Mouse (Mus musculus): ENCODE results near the gene Aff3. TPM values are rescaled to one million over a fixed set of nuclear protein-coding genes. Genes with fewer than 3 reads are reported as not detected.

Gene Aff3
- polyA plus RNA-seq (2015; fragmentation: Nextera tagmentation; extraction: Ambion mirVana) = 1.9 and 2.1 TPM in 2 replicates

DNA sequence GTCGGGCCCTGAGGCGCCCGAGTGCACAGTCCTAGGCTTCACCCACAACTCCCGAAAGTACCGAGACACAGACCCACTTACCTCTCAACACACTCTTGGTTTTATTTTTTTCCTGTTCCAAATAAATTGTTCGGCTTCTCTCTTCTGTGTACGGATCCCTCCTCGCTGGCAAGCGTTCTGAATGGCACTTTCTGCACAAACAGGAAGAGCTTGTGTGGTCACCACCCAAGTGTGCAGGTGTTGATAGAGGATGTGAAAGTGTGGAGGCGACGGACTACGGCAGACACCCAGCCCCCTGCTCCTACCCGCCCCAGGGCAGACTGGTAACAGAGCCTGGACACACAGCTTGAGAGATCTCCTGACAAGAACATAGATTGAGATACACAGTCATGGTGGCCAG is at the start of gene Aff3:
TSS of gene Aff3 (minus strand) at position 179 of the 400 bp plus-strand sequence.
- TF ChIP-seq EP300 (optimal IDR thresholded peaks at IDR 0.05) (no peak), CTCF (IDR thresholded peaks at IDR 0.05; ENCODE audit: low read depth) (no peak)
- DNase-seq (ENCODE audit: low spot score) (no peak), ATAC-seq (ENCODE audit: low FRiP score, low TSS enrichment) (no peak)
- no peak within 1 kb of the TSS for H3K4me2 ChIP-seq (replicated peaks; ENCODE audit: low read depth)
- no peak within 1 kb of the TSS for H3K4me3 ChIP-seq (ENCODE audit: low read depth, low read length)
- H3K27ac ChIP-seq (replicated peaks) = no peak within 1 kb of the TSS
- H3K4me1 ChIP-seq (replicated peaks; ENCODE audit: control insufficient read depth, insufficient read depth) = no peaks in the 10 kb centered on the region
- no peaks in the 10 kb centered on the region for H3K36me3 ChIP-seq (ENCODE audit: control insufficient read depth, insufficient read depth, low read length)
- 83% methylated on average over 13 of the region's 13 CpGs for WGBS
- no peak within 1 kb of the TSS for H3K9ac ChIP-seq (ENCODE audit: low read length)
- H3K27me3 ChIP-seq (ENCODE audit: control insufficient read depth, insufficient read depth, low read length) = no peaks in the 10 kb centered on the region
- H3K9me3 ChIP-seq (ENCODE audit: control insufficient read depth, low read length) = no peaks in the 10 kb centered on the region

DNA sequence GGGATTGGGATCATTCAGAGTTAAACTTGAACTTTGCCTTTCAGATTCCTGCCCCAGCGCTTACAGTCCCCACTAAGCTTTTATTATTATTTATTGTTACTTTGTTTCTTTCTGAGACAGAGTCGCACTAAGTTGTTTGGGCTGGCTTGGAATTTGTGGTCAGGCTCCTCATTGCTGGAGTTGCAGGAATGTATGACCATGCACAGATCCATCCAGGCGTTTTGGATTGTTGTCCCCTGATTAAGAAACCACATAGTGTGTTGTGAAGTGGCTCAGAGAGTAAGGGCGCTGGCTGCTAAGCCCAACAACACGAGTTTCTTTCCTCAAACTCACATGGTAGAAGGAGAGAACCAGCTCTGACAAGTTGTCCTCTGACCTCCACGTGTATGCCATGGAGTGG is 35.9 kb upstream of the Aff3 start:
- DNase-seq (ENCODE audit: low spot score) = no peak

DNA sequence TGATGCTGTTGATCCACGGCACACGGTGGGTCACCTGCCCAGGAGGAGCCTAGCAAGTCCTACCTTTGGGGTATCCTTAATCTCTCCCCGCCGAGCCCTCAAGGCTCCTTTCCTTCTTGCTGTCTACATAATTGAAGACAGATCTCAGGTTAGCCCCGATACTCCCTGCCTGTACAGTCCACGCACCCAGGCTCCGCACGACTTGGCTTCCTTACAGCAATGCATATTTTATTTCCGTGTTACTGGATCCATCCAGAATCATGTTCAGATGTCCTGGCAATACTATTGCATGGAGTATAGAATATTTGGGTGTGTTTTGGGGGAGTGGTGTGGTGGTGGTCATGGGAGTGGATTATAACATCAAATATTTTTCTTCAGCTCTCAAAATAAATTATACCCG is 34.5 kb upstream of the Aff3 start:
- H3K27me3 ChIP-seq (ENCODE audit: control insufficient read depth, insufficient read depth, low read length) = 0 out of 2 replicates have a peak, but pooled peaks cover 2% of the 10 kb centered on the region
- H3K4me1 ChIP-seq (replicated peaks; ENCODE audit: control insufficient read depth, insufficient read depth) = no peaks in the 10 kb centered on the region
- no peaks in the 10 kb centered on the region for H3K9me3 ChIP-seq (ENCODE audit: control insufficient read depth, low read length)
- H3K27ac ChIP-seq (replicated peaks) = no peak overlapping the region
- H3K9ac ChIP-seq (ENCODE audit: low read length) = no peak overlapping the region
- 82% methylated on average over 10 of the region's 10 CpGs for WGBS
- DNase-seq (ENCODE audit: low spot score) (no peak), ATAC-seq (ENCODE audit: low FRiP score, low TSS enrichment) (no peak)
- no peak overlapping the region for H3K4me3 ChIP-seq (ENCODE audit: low read depth, low read length)
- no peak overlapping the region for H3K4me2 ChIP-seq (replicated peaks; ENCODE audit: low read depth)
- TF ChIP-seq CTCF (IDR thresholded peaks at IDR 0.05; ENCODE audit: low read depth) (no peak), EP300 (optimal IDR thresholded peaks at IDR 0.05) (no peak)
- H3K36me3 ChIP-seq (ENCODE audit: control insufficient read depth, insufficient read depth, low read length) = no peaks in the 10 kb centered on the region

More for the DNA sequence above, 35.9 kb upstream of the Aff3 start:
- H3K4me2 ChIP-seq (replicated peaks; ENCODE audit: low read depth) = no peak overlapping the region
- H3K4me1 ChIP-seq (replicated peaks; ENCODE audit: control insufficient read depth, insufficient read depth) = no peaks in the 10 kb centered on the region
- H3K9ac ChIP-seq (ENCODE audit: low read length) = no peak overlapping the region
- TF ChIP-seq CTCF (IDR thresholded peaks at IDR 0.05; ENCODE audit: low read depth) = no peak
- no peak overlapping the region for H3K27ac ChIP-seq (replicated peaks)
- ATAC-seq (ENCODE audit: low FRiP score, low TSS enrichment) = no peak
- no peak overlapping the region for H3K4me3 ChIP-seq (ENCODE audit: low read depth, low read length)
- 0 out of 2 replicates have a peak, but pooled peaks cover 2% of the 10 kb centered on the region for H3K27me3 ChIP-seq (ENCODE audit: control insufficient read depth, insufficient read depth, low read length)
- H3K36me3 ChIP-seq (ENCODE audit: control insufficient read depth, insufficient read depth, low read length) = no peaks in the 10 kb centered on the region
- no peaks in the 10 kb centered on the region for H3K9me3 ChIP-seq (ENCODE audit: control insufficient read depth, low read length)
- 61% methylated on average over 6 of the region's 6 CpGs for WGBS

DNA sequence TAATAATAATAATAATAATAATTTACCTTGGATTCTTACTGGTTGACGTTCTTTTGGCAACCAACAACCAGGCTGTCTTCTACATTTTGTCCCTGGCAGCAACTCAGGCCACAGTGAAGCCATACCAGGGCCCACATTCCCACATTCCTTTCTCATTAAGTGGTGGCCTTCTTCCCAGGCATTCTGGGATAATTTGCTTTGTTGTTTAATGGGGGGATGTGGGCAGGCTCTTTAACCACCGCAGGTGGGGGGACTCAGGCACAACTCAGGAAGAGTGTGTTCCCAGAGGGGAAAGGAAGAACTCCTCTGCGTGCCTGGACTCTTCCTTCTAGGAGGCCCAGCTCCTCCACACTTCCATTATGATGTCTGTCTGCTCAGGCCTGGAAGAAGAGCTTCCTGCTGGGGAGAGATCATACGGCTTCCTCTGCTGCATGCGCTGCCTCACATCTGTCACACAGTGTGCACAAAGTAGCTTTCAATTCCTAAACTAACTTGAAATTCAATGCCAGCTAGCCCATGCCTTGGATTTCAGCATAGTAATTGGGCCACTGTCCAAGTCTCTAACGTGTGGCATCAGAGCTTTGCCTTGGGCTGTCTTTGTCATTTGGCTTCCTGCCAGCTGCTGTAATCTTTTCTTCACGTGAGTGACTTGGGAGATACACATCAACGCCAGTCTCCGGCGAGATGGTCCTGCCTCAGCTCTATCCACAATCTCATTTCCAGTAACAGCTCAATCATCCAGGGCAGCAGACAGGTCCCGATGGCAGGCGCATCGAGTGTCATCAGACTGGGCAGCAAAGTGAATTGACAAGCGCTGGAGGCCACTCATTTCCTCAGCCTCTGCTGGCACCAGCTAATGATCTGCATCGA is 31.3 kb upstream of the Aff3 start:
- no peak for DNase-seq (ENCODE audit: low spot score)
- no peaks in the 10 kb centered on the region for H3K36me3 ChIP-seq (ENCODE audit: control insufficient read depth, insufficient read depth, low read length)
- 60% methylated on average over 15 of the region's 15 CpGs for WGBS

DNA sequence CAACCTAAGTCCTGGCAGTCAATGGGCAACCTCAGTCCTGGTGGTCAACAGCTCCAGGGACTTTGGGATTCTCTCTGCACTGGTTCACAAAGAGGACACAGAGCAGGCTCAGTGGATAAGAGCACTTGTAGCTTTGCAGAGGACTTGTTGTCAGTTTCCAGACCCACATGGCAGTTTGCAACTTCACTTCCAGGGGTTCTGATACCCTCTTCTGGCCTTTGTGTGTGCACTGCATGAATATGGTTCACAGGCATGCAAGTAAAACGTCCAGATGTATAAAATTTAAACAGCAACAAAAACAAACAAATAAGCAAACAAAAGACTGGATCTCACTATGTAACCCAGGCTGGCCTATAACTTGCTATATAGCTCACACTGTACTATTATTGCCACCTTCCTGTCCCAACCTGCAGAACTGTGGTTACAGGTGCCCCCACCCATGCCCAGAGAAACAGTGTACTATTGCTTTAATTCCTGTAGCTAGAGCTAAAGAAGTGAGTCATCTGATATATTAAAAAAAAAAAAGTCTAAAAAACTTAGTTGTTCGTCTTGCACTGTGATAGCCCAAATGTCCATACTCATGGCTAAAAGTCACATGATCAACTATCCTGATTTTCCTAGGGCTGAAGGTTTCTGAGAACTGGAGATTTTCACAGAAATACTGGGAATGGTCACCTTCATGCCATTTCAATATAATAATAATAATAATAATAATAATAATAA is 30.5 kb upstream of the Aff3 start:
- Histone ChIP-seq H3K4me2 (replicated peaks; ENCODE audit: low read depth) (no peak overlapping the region), H3K36me3 (ENCODE audit: control insufficient read depth, insufficient read depth, low read length) (no peaks in the 10 kb centered on the region), H3K27ac (replicated peaks) (no peak overlapping the region), H3K4me3 (ENCODE audit: low read depth, low read length) (no peak overlapping the region), H3K27me3 (ENCODE audit: control insufficient read depth, insufficient read depth, low read length) (0 out of 2 replicates have a peak, but pooled peaks cover 2% of the 10 kb centered on the region), H3K9me3 (ENCODE audit: control insufficient read depth, low read length) (no peaks in the 10 kb centered on the region), H3K4me1 (replicated peaks; ENCODE audit: control insufficient read depth, insufficient read depth) (no peaks in the 10 kb centered on the region), H3K9ac (ENCODE audit: low read length) (no peak overlapping the region)
- TF ChIP-seq CTCF (IDR thresholded peaks at IDR 0.05; ENCODE audit: low read depth) = no peak
- TF ChIP-seq EP300 (optimal IDR thresholded peaks at IDR 0.05) = no peak
- ATAC-seq (ENCODE audit: low FRiP score, low TSS enrichment) = no peak
- WGBS = 56% methylated on average over 2 of the region's 2 CpGs
- no peak for DNase-seq (ENCODE audit: low spot score)

More for the DNA sequence above, 31.3 kb upstream of the Aff3 start:
- no peak overlapping the region for H3K9ac ChIP-seq (ENCODE audit: low read length)
- no peaks in the 10 kb centered on the region for H3K9me3 ChIP-seq (ENCODE audit: control insufficient read depth, low read length)
- no peak for TF ChIP-seq CTCF (IDR thresholded peaks at IDR 0.05; ENCODE audit: low read depth)
- TF ChIP-seq EP300 (optimal IDR thresholded peaks at IDR 0.05) = no peak
- H3K27ac ChIP-seq (replicated peaks) = no peak overlapping the region
- H3K27me3 ChIP-seq (ENCODE audit: control insufficient read depth, insufficient read depth, low read length) = 0 out of 2 replicates have a peak, but pooled peaks cover 2% of the 10 kb centered on the region
- no peaks in the 10 kb centered on the region for H3K4me1 ChIP-seq (replicated peaks; ENCODE audit: control insufficient read depth, insufficient read depth)
- H3K4me2 ChIP-seq (replicated peaks; ENCODE audit: low read depth) = no peak overlapping the region
- H3K4me3 ChIP-seq (ENCODE audit: low read depth, low read length) = no peak overlapping the region
- no peak for ATAC-seq (ENCODE audit: low FRiP score, low TSS enrichment)

Data from stomach, postnatal 0 days (tissue).